Mouse (Mus musculus) neutrophil, adult 5-6 weeks (primary cell): Measurements from ENCODE around the gene Tomt. TPM values are rescaled to one million over a fixed set of nuclear protein-coding genes. Genes with fewer than 3 reads are reported as not detected.

ENCODE experiments used
- ATAC-seq: fragments of 151-379, 151-347 bp; 2 replicates; pipeline ENCODE4 v1.8.0; 2017; ENCODE audit warnings: mild to moderate bottlenecking, moderate TSS enrichment; ENCODE audit not compliant: insufficient number of reproducible peaks, poor library complexity, low FRiP score, severe bottlenecking; ENCODE audit errors: extremely low read depth
- total RNA-seq: library from RNA; stranded (forward); fragments of 200-1000 nt; gene quantifications from 2 replicates; pipeline ENCODE4 v1.2.3, GENCODE M21; 2017

Gene Tomt
- total RNA-seq, 1 experiment from 2014 or later: not detected

DNA sequence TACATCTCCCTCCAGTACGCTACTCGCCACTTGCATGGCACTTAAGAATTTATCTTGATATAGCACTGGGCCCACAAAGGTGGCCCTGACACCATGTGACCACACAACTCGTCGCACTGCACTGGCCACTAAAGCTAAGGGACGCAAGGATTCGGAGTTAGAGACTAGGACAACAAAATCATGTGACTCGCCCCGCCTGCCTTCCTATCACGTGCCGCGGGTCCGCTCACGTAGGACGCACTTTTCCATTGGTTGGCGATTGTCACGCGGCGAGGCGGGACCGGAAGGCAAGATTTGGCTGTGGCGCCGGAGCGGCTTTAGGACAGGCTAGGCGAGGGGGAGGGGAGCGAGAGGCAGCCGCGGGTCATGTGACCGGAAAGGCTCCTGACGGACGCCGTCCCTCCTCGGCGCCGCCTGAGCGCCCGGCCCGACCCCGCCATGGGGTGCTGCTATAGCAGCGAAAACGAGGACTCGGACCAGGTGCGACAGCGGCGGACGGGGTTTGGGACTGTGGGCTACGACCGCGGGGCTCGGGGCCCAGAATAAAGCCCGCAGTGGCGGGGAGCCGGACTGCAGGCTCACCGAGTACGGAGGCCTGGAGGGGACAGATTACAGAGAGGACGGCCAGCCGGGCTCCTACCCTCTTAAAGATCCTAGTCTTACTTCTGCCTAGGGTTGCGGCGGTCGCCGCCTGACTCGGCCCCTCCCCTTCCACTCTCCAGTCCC, 435 bp downstream of the Tomt start, which contains the start of gene Lamtor1:
Lamtor1 (plus strand) TSS at position 344 of the 726 bp plus-strand sequence.
- peak; percentile 94 for ATAC-seq

DNA sequence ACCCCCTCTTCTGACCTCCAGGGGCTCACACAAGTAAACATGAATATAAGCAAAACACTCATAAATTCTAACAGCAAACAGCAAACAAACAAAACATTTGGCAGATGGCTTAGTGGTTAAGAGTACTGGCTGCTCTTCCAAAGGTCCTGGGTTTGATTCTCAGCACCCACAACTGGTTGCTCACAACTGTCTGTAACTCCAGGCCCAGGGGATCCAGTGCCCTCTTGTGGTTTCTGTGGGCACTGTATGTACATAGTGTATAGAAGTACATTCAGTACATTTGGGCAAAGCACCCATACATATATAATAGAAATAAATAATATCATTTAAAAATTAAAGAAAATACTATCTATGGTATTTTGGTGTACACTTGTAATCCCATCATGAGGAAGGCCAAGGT, 3.3 kb downstream of the Tomt start:
- ATAC-seq: no peak

- no peak for ATAC-seq
These were observed 4.2 kb downstream of the Tomt start for GRCm38 (mm10) chr7:101901969-101902368.

DNA sequence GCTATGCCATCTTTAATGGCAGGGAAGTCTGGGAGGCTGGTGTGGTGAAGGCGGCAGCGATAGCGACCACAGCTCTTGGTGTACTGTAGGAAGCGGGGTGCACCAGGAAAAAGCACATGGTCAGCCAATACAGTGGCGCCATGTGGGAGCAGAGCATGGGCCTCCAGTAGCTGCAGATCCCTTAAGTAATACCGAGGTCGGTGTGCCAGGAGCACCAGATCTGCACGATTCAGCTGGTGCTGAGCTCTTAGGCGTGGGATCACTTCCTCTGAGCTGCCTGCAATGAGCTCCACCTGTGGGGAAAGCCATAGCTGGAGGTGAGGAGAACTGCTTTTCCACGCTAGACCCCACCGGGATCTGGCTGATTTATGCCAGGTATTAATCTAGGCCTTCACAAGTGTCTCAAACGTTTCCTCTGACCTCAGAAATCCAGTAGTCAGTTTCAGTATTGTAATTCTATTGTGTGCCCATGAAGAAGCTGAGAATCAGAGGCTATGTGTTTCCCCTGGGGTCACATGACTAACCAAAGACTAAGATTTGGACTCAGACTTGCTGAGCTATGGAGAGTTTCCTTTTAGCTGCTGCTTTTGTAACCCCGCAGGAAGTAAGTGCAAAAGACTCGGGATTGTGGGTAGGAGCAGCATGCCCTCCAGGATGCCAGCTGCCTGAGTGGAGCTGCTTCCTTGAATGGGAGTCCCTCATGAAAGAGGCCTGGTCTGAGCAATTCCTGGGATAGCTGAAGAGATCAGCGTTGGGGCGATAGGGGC, 5.6 kb downstream of the Tomt start:
- no peak for ATAC-seq

DNA sequence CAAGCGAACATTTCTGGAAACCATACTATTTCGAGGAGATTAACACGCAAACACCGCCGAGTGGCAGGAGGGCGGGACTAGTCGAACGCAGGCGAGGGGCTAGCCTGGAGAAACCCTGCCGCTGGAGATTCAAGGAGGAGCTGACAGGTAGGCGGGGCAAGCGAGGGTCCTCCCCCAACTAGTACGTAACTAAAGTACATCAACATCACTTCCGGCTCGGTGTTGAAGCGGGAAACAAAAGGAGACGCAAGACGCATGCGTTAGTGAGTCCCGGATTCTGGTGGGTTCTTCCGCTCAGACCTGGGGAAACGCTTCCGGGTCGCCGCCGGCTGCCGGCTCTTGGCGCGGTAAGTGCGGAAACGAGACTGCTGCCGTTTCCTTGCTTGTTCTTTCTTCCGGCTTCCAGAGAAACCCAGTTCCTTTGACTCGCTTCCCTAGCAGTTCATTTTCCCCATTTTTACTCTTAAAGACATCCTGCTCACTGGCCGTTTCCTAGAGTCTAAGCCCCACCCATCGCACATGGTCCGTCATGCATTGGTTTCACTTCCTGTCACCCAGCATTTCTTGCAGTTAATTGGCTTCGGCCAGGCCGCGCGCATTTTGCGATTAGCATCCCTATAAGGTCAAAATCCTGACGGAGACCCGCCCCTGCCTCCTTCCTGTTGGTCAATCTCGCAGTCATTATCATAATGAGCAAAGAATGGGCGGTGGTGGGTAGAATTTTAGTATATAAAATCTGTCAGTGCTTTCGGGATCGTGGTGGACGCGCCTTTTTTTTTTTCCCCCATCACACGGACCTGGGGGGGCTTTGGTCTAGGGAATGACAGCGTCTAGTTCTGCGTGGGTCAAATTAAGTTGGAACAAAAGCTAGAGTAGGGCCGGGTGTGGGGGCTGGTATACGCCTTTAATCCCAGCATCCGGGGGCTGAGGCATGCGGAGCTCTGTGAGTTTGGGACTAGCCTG, 9.8 kb downstream of the Tomt start:
- peak; percentile 94 for ATAC-seq

GRCm38 (mm10) chr7:101895695-101896094, 10.5 kb downstream of the Tomt start:
- no peak for ATAC-seq

DNA sequence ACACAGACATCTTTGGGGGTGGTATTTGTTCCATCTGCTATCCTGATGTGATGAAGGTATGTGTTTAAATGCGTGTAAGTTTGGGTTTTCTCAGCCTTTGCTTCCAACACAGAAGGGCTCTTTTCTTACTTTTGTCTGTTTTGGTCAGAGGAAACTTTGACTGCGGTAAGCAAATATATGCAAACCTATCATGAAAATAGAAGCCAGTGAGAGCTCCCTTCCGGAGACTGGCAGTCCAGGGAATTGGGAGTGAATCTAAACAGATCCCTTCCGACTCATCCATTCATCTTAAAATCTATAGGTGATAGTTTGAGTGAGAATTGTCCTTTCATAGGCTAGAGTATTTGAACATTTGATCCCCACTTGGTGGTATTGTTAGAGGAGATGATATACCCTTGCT, 17.7 kb downstream of the Tomt start:
- no peak for ATAC-seq

- no peak for ATAC-seq
These were observed 19.9 kb downstream of the Tomt start for GRCm38 (mm10) chr7:101886274-101886673.

GRCm38 (mm10) chr7:101884160-101884559, 22.0 kb downstream of the Tomt start:
- no peak for ATAC-seq

DNA sequence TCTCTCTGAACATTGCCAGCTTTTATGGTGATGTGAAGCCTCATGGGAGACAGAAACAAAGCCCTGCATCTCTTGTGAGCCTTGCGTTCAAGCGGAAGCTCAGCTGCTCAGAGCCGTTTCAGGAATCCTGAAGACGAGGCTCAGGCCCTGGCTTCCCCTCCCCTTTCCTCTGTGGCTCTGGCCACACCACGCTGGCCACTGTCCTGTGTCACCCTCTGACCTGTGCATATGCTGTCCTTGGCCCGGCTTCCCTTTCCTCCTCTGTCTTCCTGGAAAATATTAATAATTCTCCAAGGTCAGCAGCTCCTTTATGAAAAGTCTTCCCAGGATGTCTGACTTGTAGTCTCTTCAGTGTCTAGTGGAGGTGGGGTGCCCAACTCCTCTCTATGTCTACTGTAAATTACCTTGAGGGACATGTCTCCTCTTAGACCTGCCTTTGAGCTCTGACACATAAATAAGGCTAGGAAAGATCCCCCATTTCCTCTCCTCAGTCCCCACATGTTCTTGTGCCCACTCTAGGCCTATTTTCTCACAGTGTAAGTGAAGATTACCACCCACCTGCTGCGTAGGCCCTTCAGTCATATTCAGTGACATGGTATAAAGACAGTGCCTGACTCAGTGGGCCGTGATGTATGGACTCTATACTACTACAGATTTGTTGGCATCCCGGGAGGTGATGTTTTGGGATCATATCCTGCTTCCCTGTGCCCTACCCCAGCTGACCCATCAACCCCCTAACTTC, 23.6 kb downstream of the Tomt start:
- no peak for ATAC-seq

- no peak for ATAC-seq
These were observed 25.3 kb downstream of the Tomt start for GRCm38 (mm10) chr7:101880855-101881254.

DNA sequence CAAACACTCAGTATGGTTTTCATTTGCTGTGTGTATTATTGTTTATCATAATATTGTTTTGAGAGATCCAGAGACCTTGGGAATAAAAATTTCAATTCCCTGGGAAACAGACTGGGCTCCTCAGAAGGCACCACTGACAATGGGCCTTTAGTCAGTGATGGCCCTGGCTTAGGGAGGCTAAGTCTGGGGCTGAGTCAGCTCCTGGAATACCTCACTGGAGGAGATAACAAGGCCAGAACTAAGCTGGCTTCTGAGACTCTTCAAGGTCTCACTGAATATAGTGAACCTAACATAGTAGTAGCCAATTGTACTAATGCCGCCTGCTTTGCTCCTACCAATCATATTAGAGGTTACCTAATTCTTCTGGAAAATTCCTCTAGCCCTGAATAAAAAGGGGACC, 30.2 kb downstream of the Tomt start:
- no peak for ATAC-seq

- no peak for ATAC-seq
These were observed 34.9 kb downstream of the Tomt start for GRCm38 (mm10) chr7:101871296-101871695.

GRCm38 (mm10) chr7:101870629-101871028, 35.5 kb downstream of the Tomt start, which contains the start of gene Folr1:
Gene Folr1, minus strand, starts transcription at chr7:101870788.
- no peak for ATAC-seq

DNA sequence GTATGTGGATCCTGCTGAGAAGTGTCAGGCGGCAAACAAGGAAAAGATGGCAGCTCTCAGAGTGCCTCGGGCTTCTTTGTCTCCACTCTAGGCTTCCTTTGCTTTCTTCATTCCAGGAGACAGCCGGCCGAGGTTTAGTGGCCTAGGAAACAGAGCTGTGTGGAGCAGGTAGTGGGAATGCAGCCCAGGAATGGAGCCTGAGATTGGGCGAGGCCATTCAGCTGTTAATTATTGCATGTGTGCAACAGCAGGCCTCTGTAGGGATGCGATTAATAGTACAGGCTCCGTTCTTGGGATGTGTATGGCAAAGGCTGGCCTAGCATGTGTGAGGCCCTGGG, 37.0 kb downstream of the Tomt start:
- no peak for ATAC-seq

GRCm38 (mm10) chr7:101868241-101869162, 37.7 kb downstream of the Tomt start:
- no peak for ATAC-seq

DNA sequence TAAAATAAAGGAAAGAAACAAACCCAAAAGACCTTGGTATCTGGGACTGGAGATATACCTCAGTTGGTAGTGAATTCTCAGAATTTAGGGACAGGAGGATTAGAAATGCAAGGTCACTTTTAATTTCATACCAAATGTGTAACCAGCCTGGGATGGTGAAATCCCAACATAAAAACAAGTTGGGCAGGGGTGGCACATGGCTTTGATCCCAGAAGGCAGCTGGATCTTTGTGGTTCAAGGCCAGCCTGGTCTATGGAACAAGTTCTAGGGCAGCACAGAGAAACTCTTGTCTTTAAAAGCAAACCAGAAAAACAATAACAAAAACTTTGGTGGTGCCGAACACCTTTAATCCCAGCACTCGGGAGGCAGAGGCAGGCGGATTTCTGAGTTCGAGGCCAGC, 38.7 kb downstream of the Tomt start:
- no peak for ATAC-seq
